Mouse (Mus musculus): ENCODE results near the gene Nutf2-ps1. TPM values are rescaled to one million over a fixed set of nuclear protein-coding genes. Genes with fewer than 3 reads are reported as not detected.

Nutf2-ps1 gene
- polyA plus RNA-seq, 1 experiment = 28.5 TPM

- Histone ChIP-seq H3K4me1 (ENCODE audit: control insufficient read depth, insufficient read depth, low read length) (peaks cover 6% of the 10 kb centered on the region), H3K36me3 (ENCODE audit: control insufficient read depth, insufficient read depth, low read length) (no peaks in the 10 kb centered on the region), H3K27ac (ENCODE audit: control insufficient read depth, insufficient read depth, low read depth, low read length) (no peak overlapping the region), H3K4me3 (ENCODE audit: control insufficient read depth, low read depth, low read length) (no peak overlapping the region), H3K27me3 (ENCODE audit: control insufficient read depth, insufficient read depth, low read length) (no peaks in the 10 kb centered on the region)
- no peak for TF ChIP-seq POLR2A (IDR thresholded peaks at IDR 0.05; ENCODE audit: control insufficient read depth, low read depth, low read length)
Observed at GRCm38 (mm10) chr19:53554402-53554801, 34.5 kb downstream of the Nutf2-ps1 start.

- H3K4me3 ChIP-seq (ENCODE audit: control insufficient read depth, low read depth, low read length) = no peak overlapping the region
- no peak overlapping the region for H3K27ac ChIP-seq (ENCODE audit: control insufficient read depth, insufficient read depth, low read depth, low read length)
- no peaks in the 10 kb centered on the region for H3K36me3 ChIP-seq (ENCODE audit: control insufficient read depth, insufficient read depth, low read length)
- TF ChIP-seq POLR2A (IDR thresholded peaks at IDR 0.05; ENCODE audit: control insufficient read depth, low read depth, low read length) (no peak), CTCF (IDR thresholded peaks at IDR 0.05; ENCODE audit: control insufficient read depth, insufficient read depth, insufficient replicate concordance, low read depth, low read length) (no peak)
- peaks cover 6% of the 10 kb centered on the region for H3K4me1 ChIP-seq (ENCODE audit: control insufficient read depth, insufficient read depth, low read length)
- H3K27me3 ChIP-seq (ENCODE audit: control insufficient read depth, insufficient read depth, low read length) = no peaks in the 10 kb centered on the region
Observed at GRCm38 (mm10) chr19:53552795-53553194, 36.1 kb downstream of the Nutf2-ps1 start.

GRCm38 (mm10) chr19:53552216-53552786, 36.6 kb downstream of the Nutf2-ps1 start:
- no peak overlapping the region for H3K27ac ChIP-seq (ENCODE audit: control insufficient read depth, insufficient read depth, low read depth, low read length)
- no peaks in the 10 kb centered on the region for H3K27me3 ChIP-seq (ENCODE audit: control insufficient read depth, insufficient read depth, low read length)
- no peak overlapping the region for H3K4me3 ChIP-seq (ENCODE audit: control insufficient read depth, low read depth, low read length)
- peaks cover 1% of the 10 kb centered on the region for H3K4me1 ChIP-seq (ENCODE audit: control insufficient read depth, insufficient read depth, low read length)
- TF ChIP-seq CTCF (IDR thresholded peaks at IDR 0.05; ENCODE audit: control insufficient read depth, insufficient read depth, insufficient replicate concordance, low read depth, low read length) = no peak
- TF ChIP-seq POLR2A (IDR thresholded peaks at IDR 0.05; ENCODE audit: control insufficient read depth, low read depth, low read length) = no peak
- H3K36me3 ChIP-seq (ENCODE audit: control insufficient read depth, insufficient read depth, low read length) = no peaks in the 10 kb centered on the region

GRCm38 (mm10) chr19:53550972-53551371, 37.9 kb downstream of the Nutf2-ps1 start:
- Histone ChIP-seq H3K27ac (ENCODE audit: control insufficient read depth, insufficient read depth, low read depth, low read length) (no peak overlapping the region), H3K27me3 (ENCODE audit: control insufficient read depth, insufficient read depth, low read length) (no peaks in the 10 kb centered on the region), H3K4me3 (ENCODE audit: control insufficient read depth, low read depth, low read length) (no peak overlapping the region), H3K4me1 (ENCODE audit: control insufficient read depth, insufficient read depth, low read length) (no peaks in the 10 kb centered on the region; the same call in 1 of the 2 replicates), H3K36me3 (ENCODE audit: control insufficient read depth, insufficient read depth, low read length) (no peaks in the 10 kb centered on the region)
- TF ChIP-seq POLR2A (IDR thresholded peaks at IDR 0.05; ENCODE audit: control insufficient read depth, low read depth, low read length) (no peak), CTCF (IDR thresholded peaks at IDR 0.05; ENCODE audit: control insufficient read depth, insufficient read depth, insufficient replicate concordance, low read depth, low read length) (no peak)

- H3K27ac ChIP-seq (ENCODE audit: control insufficient read depth, insufficient read depth, low read depth, low read length) = no peak overlapping the region
- TF ChIP-seq POLR2A (IDR thresholded peaks at IDR 0.05; ENCODE audit: control insufficient read depth, low read depth, low read length) = no peak
- no peak for TF ChIP-seq CTCF (IDR thresholded peaks at IDR 0.05; ENCODE audit: control insufficient read depth, insufficient read depth, insufficient replicate concordance, low read depth, low read length)
Observed at GRCm38 (mm10) chr19:53547597-53547996, 41.3 kb downstream of the Nutf2-ps1 start.

GRCm38 (mm10) chr19:53544923-53545561, 43.8 kb downstream of the Nutf2-ps1 start:
- Histone ChIP-seq H3K4me3 (ENCODE audit: control insufficient read depth, low read depth, low read length) (no peak overlapping the region), H3K4me1 (ENCODE audit: control insufficient read depth, insufficient read depth, low read length) (no peaks in the 10 kb centered on the region), H3K27ac (ENCODE audit: control insufficient read depth, insufficient read depth, low read depth, low read length) (no peak overlapping the region), H3K27me3 (ENCODE audit: control insufficient read depth, insufficient read depth, low read length) (no peaks in the 10 kb centered on the region), H3K36me3 (ENCODE audit: control insufficient read depth, insufficient read depth, low read length) (no peaks in the 10 kb centered on the region)
- TF ChIP-seq CTCF (IDR thresholded peaks at IDR 0.05; ENCODE audit: control insufficient read depth, insufficient read depth, insufficient replicate concordance, low read depth, low read length) (no peak), POLR2A (IDR thresholded peaks at IDR 0.05; ENCODE audit: control insufficient read depth, low read depth, low read length) (no peak)

More at GRCm38 (mm10) chr19:53547597-53547996, 41.3 kb downstream of the Nutf2-ps1 start:
- no peaks in the 10 kb centered on the region; the same call in 1 of the 2 replicates for H3K4me1 ChIP-seq (ENCODE audit: control insufficient read depth, insufficient read depth, low read length)
- no peaks in the 10 kb centered on the region for H3K27me3 ChIP-seq (ENCODE audit: control insufficient read depth, insufficient read depth, low read length)
- no peak overlapping the region for H3K4me3 ChIP-seq (ENCODE audit: control insufficient read depth, low read depth, low read length)
- no peaks in the 10 kb centered on the region for H3K36me3 ChIP-seq (ENCODE audit: control insufficient read depth, insufficient read depth, low read length)

GRCm38 (mm10) chr19:53543602-53544001, 45.3 kb downstream of the Nutf2-ps1 start:
- no peaks in the 10 kb centered on the region for H3K36me3 ChIP-seq (ENCODE audit: control insufficient read depth, insufficient read depth, low read length)
- H3K4me1 ChIP-seq (ENCODE audit: control insufficient read depth, insufficient read depth, low read length) = no peaks in the 10 kb centered on the region
- no peak overlapping the region for H3K27ac ChIP-seq (ENCODE audit: control insufficient read depth, insufficient read depth, low read depth, low read length)
- no peaks in the 10 kb centered on the region for H3K27me3 ChIP-seq (ENCODE audit: control insufficient read depth, insufficient read depth, low read length)
- TF ChIP-seq CTCF (IDR thresholded peaks at IDR 0.05; ENCODE audit: control insufficient read depth, insufficient read depth, insufficient replicate concordance, low read depth, low read length) = no peak
- no peak for TF ChIP-seq POLR2A (IDR thresholded peaks at IDR 0.05; ENCODE audit: control insufficient read depth, low read depth, low read length)
- no peak overlapping the region for H3K4me3 ChIP-seq (ENCODE audit: control insufficient read depth, low read depth, low read length)

Measured in testis, adult 2 months (tissue).